Mouse (Mus musculus): ENCODE results near the gene Gipc2. TPM values are rescaled to one million over a fixed set of nuclear protein-coding genes. Genes with fewer than 3 reads are reported as not detected.

Gipc2 gene
- polyA plus RNA-seq (2017; shearing (Covaris generic)): not detected

DNA sequence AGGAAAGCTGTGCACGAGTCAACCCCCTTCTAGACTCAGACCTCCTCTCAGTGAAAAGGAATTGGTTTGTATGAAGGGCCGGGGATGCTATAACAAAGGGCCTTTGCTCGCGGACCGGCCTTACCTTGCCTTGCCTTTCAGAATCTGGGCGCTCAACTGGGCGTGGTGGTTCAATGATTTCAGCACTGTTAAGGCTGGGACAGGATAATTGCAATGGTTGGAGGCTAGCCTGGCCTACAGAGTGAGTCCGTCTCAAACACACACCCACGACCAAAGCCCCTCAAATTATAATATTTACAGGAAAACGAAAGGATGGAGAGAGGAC is at the start of gene Gipc2:
Gene Gipc2, minus strand, starts transcription at position 132 of the 325 bp plus-strand sequence.

DNA sequence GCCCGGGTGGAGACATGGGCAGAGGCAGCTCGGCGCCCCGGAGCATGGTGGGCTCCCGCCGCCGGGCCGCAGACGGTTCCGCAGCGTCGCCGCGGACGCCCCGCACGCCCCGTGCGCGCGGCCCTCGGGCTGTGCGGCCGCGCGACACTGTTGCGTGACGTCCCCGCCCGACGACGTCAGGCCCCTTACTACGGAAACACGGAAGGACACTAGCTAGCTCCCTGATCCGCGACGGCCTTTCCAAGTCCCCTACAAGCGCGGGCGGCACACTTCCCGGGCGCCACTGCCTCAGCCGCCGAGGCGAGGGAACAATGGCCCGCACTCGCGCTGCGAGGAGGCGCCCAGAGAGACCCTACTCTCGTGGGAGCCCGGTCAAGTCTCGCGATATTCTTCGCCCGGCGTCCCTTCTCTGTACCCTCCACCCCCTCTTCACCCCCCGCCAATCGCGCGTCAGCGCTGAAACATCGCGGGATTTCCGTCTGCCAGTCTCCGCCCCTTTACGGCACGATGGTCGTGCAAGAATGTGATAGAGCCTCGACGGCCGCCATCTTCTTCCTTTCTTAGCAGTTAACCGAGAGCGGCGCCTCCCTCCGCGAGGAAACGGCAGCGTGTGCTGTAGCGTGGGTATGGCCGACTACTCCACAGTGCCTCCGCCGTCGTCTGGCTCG is 44.1 kb upstream of the Gipc2 start, which contains the start of the genes Dnajb4 and Fubp1:
Gene Dnajb4, minus strand, starts transcription at position 336 of the 668 bp plus-strand sequence.
Gene Fubp1, plus strand, starts transcription at position 456 of the 668 bp plus-strand sequence.

Other genes with a start within 250 kb of the Gipc2 start
- 39.9 TPM for gene Dnajb4, start 44.1 kb upstream of the Gipc2 start, polyA plus RNA-seq (2017; shearing (Covaris generic))
- 164 TPM for gene Fubp1, start 44.2 kb upstream of the Gipc2 start, polyA plus RNA-seq (2017; shearing (Covaris generic))
- not detected for gene Nexn, start 100.1 kb upstream of the Gipc2 start, polyA plus RNA-seq (2017; shearing (Covaris generic))
- 12.1 TPM for gene Miga1, start 174.2 kb upstream of the Gipc2 start, polyA plus RNA-seq (2017; shearing (Covaris generic))
- 50.7 TPM for gene Usp33, start 180.2 kb upstream of the Gipc2 start, polyA plus RNA-seq (2017; shearing (Covaris generic))
- gene Zzz3, start 229.2 kb upstream of the Gipc2 start, polyA plus RNA-seq (2017; shearing (Covaris generic)): 62.5 TPM